Mouse (Mus musculus) spleen, adult 2 months (tissue): Measurements from ENCODE around the gene Casp2.

Source experiments
- CTCF ChIP-seq: fragments of 200-500 bp; IDR thresholded peaks from 2 replicates; pipeline ENCODE4 v1.5.1; 2011; ENCODE audit warnings: mild to moderate bottlenecking, inconsistent platforms; ENCODE audit not compliant: insufficient read depth, insufficient read length, insufficient replicate concordance; ENCODE audit errors: extremely low read depth
- POLR2A ChIP-seq: fragments of 200-500 bp; IDR thresholded peaks from 2 replicates; pipeline ENCODE4 v1.6.1; 2011; ENCODE audit warnings: low read depth, low read length, inconsistent platforms

GRCm38 (mm10) chr6:42299362-42299761 is 34.6 kb downstream of the Casp2 start:
- TF ChIP-seq CTCF: no peak
- TF ChIP-seq POLR2A: no peak
